22 mouse cellular contexts compared by ENCODE assay signal in the genomic region with DNA sequence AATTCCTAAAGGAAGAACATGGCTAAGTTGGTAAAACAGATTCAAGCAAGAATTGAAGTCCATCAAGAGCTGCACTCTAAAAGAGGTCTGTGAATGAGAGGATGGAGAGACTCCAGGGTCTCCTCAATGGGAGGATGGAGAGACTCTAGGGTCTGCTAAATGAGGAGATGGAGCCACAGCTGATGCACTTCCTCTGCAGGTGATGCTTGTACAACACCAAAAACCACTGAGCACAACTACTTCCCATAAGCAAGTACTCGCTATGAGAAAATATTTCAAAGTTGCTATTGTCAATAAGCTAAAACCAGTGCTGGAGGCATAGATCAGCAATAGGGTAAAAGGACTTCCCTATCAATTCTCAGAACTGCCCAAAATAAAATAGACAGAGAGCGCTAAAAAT.
DNase-seq lines count a peak whose midpoint lies in the region; ATAC-seq and TF ChIP-seq lines count a peak whose summit lies in the region.
"Had no signal": no experiment of that assay in that cellular context is flagged by ENCODE, and none has a peak within 500 bp of the region (broad histone marks: within the 10 kb centered on the region; RNA-seq: fewer than 3 reads in every experiment).

No protein-coding gene starts in this region.

- no peak overlapping the region for H3K9ac ChIP-seq in CH12.LX (ENCODE audit: insufficient read depth, low read depth)
- no peak overlapping the region for H3K9ac ChIP-seq in heart, embryonic 11.5 days (ENCODE audit: low read depth, low read length)
- H3K9ac ChIP-seq in hindbrain, postnatal 0 days (replicated peaks; ENCODE audit: low read length), result no peak overlapping the region
- H3K9ac ChIP-seq: embryonic facial prominence, embryonic 12.5 days; forebrain, embryonic 13.5 days; forebrain, embryonic 15.5 days; forebrain, postnatal 0 days had no signal

- no peak for TF ChIP-seq CTCF in CH12.LX (conservative IDR thresholded peaks at IDR 0.05 in 1 of 2, IDR thresholded peaks at IDR 0.05 in 1 of 2; ENCODE audit: low read depth in 2 of 2, low read length in 2 of 2)
- no peak for TF ChIP-seq CTCF in hindbrain, postnatal 0 days (IDR thresholded peaks at IDR 0.05; ENCODE audit: low read depth)

- no peak for TF ChIP-seq RAD21 in CH12.LX (IDR thresholded peaks at IDR 0.05; ENCODE audit: low read depth, low read length)

- no peak for TF ChIP-seq POLR2A in CH12.LX (IDR thresholded peaks at IDR 0.05; ENCODE audit: low read depth, low read length)

- H3K27me3 ChIP-seq in CH12.LX (replicated peaks), result no peaks in the 10 kb centered on the region
- H3K27me3 ChIP-seq in splenic B cell, adult 2 months (ENCODE audit: control insufficient read depth, insufficient read depth, low read length, poor library complexity, severe bottlenecking), result no peaks in the 10 kb centered on the region
- no peaks in the 10 kb centered on the region for H3K27me3 ChIP-seq in heart, embryonic 11.5 days (ENCODE audit: control insufficient read depth, insufficient read depth, low read length)
- H3K27me3 ChIP-seq in hindbrain, postnatal 0 days (ENCODE audit: insufficient read depth, low read length), result no peaks in the 10 kb centered on the region
- H3K27me3 ChIP-seq: embryonic facial prominence, embryonic 12.5 days; forebrain, embryonic 13.5 days; forebrain, embryonic 15.5 days; Patski had no signal

- H3K9me3 ChIP-seq in CH12.LX (replicated peaks; ENCODE audit: low read length), result no peaks in the 10 kb centered on the region
- no peaks in the 10 kb centered on the region for H3K9me3 ChIP-seq in heart, embryonic 11.5 days (replicated peaks; ENCODE audit: control insufficient read depth, low read length)
- H3K9me3 ChIP-seq in hindbrain, postnatal 0 days (ENCODE audit: low read length), result no peaks in the 10 kb centered on the region
- H3K9me3 ChIP-seq: embryonic facial prominence, embryonic 10.5 days; embryonic facial prominence, embryonic 12.5 days; forebrain, embryonic 13.5 days; forebrain, embryonic 15.5 days had no signal

- H3K4me2 ChIP-seq in CH12.LX (ENCODE audit: insufficient read depth, low read depth, poor library complexity, severe bottlenecking), result no peak overlapping the region
- H3K4me2 ChIP-seq in heart, embryonic 11.5 days, result no peak overlapping the region
- no peak overlapping the region for H3K4me2 ChIP-seq in hindbrain, postnatal 0 days (ENCODE audit: low read depth, low read length)
- H3K4me2 ChIP-seq: embryonic facial prominence, embryonic 12.5 days; forebrain, embryonic 13.5 days; forebrain, embryonic 15.5 days had no signal

- peaks cover 3 to 36% of the 10 kb centered on the region in 2 experiments for H3K36me3 ChIP-seq in CH12.LX (replicated peaks in 1 of 2; ENCODE audit: control insufficient read depth in 1 of 2, insufficient read depth in 1 of 2, low read length in 1 of 2)
- no peaks in the 10 kb centered on the region for H3K36me3 ChIP-seq in splenic B cell, adult 2 months (ENCODE audit: control insufficient read depth, insufficient read depth, low read length, poor library complexity, severe bottlenecking)
- no peaks in the 10 kb centered on the region for H3K36me3 ChIP-seq in heart, embryonic 11.5 days (ENCODE audit: control insufficient read depth, insufficient read depth, low read length)
- H3K36me3 ChIP-seq in hindbrain, postnatal 0 days (ENCODE audit: insufficient read depth, low read length), result no peaks in the 10 kb centered on the region
- H3K36me3 ChIP-seq: embryonic facial prominence, embryonic 10.5 days; embryonic facial prominence, embryonic 12.5 days; forebrain, embryonic 15.5 days had no signal

- DNase-seq in CD4-positive helper T cell, adult 2 months (ENCODE audit: low read depth, low spot score), result peak; percentile 22
- DNase-seq in CH12.LX (ENCODE audit: extremely low read depth), result no peak
- DNase-seq in induced T-regulatory cell, adult 2 months (ENCODE audit: low read depth), result peak; percentile 53
- DNase-seq in splenic B cell, adult 2 months (ENCODE audit: low read depth, low spot score), result peak; percentile 18
- DNase-seq in cerebellum, adult 11-12 months, result no peak
- DNase-seq in hindbrain, postnatal 0 days (ENCODE audit: low spot score), result no peak
- DNase-seq: adrenal gland, adult 2 months; adrenal gland, postnatal 10 days; adrenal gland, postnatal 25 days; B cell, adult 2 months; cerebellum, adult 11 months; cerebellum, adult 2 months; cerebellum, adult 9-10 months; cerebellum, postnatal 10 days; cerebellum, postnatal 25 days; forebrain, postnatal 0 days had no signal

- no peak overlapping the region for H3K4me3 ChIP-seq in CH12.LX (replicated peaks in 1 of 3; ENCODE audit: low read depth in 2 of 3, low read length in 2 of 3, poor library complexity in 1 of 3)
- no peak overlapping the region for H3K4me3 ChIP-seq in heart, embryonic 11.5 days (ENCODE audit: low read depth, low read length)
- H3K4me3 ChIP-seq in hindbrain, postnatal 0 days (ENCODE audit: low read length), result no peak overlapping the region
- H3K4me3 ChIP-seq: embryonic facial prominence, embryonic 10.5 days; embryonic facial prominence, embryonic 12.5 days; forebrain, embryonic 13.5 days; forebrain, embryonic 15.5 days had no signal

- dilution Hi-C loops in CH12.LX (cut with MboI; ENCODE audit: extremely low pct_ligation_motif_present, extremely low pct_unique_long_range_greater_than_20kb, low sequenced_read_pairs), result no loop called here

- peaks cover 35 to 97% of the 10 kb centered on the region in 2 experiments for H3K4me1 ChIP-seq in CH12.LX (ENCODE audit: control insufficient read depth in 1 of 2, insufficient read depth in 2 of 2)
- H3K4me1 ChIP-seq in heart, embryonic 11.5 days (ENCODE audit: control insufficient read depth, insufficient read depth, low read length), result peaks cover 15% of the 10 kb centered on the region
- peaks cover 15% of the 10 kb centered on the region for H3K4me1 ChIP-seq in hindbrain, postnatal 0 days (ENCODE audit: insufficient read depth, low read length)

- WGBS in heart, embryonic 11.5 days (ENCODE audit: insufficient replicate concordance), result 93% methylated on average over 2 of the region's 2 CpGs
- 96% methylated on average over 2 of the region's 2 CpGs for WGBS in hindbrain, postnatal 0 days

- no peak for TF ChIP-seq EP300 in CH12.LX (IDR thresholded peaks at IDR 0.05; ENCODE audit: low read length)

- ATAC-seq in heart, embryonic 11.5 days (replicated peaks; ENCODE audit: insufficient number of reproducible peaks, low FRiP score, low TSS enrichment), result no peak
- no peak for ATAC-seq in hindbrain, postnatal 0 days
- ATAC-seq: forebrain, embryonic 13.5 days; forebrain, embryonic 15.5 days; forebrain, postnatal 0 days; Patski had no signal

- H3K27ac ChIP-seq in CH12.LX (ENCODE audit: insufficient read depth, low read depth), result no peak overlapping the region
- H3K27ac ChIP-seq in heart, embryonic 11.5 days (ENCODE audit: low read depth, low read length), result no peak overlapping the region
- H3K27ac ChIP-seq in hindbrain, postnatal 0 days, result no peak overlapping the region
- H3K27ac ChIP-seq: embryonic facial prominence, embryonic 10.5 days; embryonic facial prominence, embryonic 12.5 days; forebrain, embryonic 13.5 days; forebrain, embryonic 15.5 days had no signal

- H3K79me2 ChIP-seq in CH12.LX (replicated peaks; ENCODE audit: control insufficient read depth, extremely low read depth, insufficient read depth, poor library complexity, severe bottlenecking), result peaks cover 25% of the 10 kb centered on the region

- in situ Hi-C loops in CH12.LX (cut with MboI; ENCODE audit: low pct_ligation_motif_present, low pct_unique_long_range_greater_than_20kb, low sequenced_read_pairs), result loop anchor here (25.0 kb wide), 1 partner anchor 344 kb away; no protein-coding TSS in a partner anchor

TF ChIP-seq in CH12.LX, 34 proteins besides CTCF, POLR2A, EP300 and RAD21:
- no peak for TF ChIP-seq USF2 (conservative IDR thresholded peaks at IDR 0.05; ENCODE audit: low read depth, low read length)
- peak; percentile 25; the same call in 1 of the 2 replicates for TF ChIP-seq BHLHE40 (IDR thresholded peaks at IDR 0.05; ENCODE audit: low read depth, low read length)
- TF ChIP-seq POLR2AphosphoS2 (IDR thresholded peaks at IDR 0.05; ENCODE audit: low read depth, low read length), result no peak
- peak; percentile 27 for TF ChIP-seq ETS1 (conservative IDR thresholded peaks at IDR 0.05; ENCODE audit: low read depth, low read length)
TF ChIP-seq in CH12.LX: peak in this region for 2.

Comparison
In these comparisons a context has a peak if more than half of its experiments do, and no peak if none do; other contexts are left out.
1. DNase-seq: peak in CD4-positive helper T cell, adult 2 months (single experiment), induced T-regulatory cell, adult 2 months (single experiment) and splenic B cell, adult 2 months (single experiment); none in CH12.LX (single experiment), cerebellum, adult 11-12 months (single experiment) and hindbrain, postnatal 0 days (single experiment).